Mouse (Mus musculus): Measurements from ENCODE around the gene Cpsf7.
"Not testable (repeated sequence)": the region's sequence is repeated elsewhere in the genome, so short reads cannot be mapped to it uniquely, and the experiment has no call there.

DNA sequence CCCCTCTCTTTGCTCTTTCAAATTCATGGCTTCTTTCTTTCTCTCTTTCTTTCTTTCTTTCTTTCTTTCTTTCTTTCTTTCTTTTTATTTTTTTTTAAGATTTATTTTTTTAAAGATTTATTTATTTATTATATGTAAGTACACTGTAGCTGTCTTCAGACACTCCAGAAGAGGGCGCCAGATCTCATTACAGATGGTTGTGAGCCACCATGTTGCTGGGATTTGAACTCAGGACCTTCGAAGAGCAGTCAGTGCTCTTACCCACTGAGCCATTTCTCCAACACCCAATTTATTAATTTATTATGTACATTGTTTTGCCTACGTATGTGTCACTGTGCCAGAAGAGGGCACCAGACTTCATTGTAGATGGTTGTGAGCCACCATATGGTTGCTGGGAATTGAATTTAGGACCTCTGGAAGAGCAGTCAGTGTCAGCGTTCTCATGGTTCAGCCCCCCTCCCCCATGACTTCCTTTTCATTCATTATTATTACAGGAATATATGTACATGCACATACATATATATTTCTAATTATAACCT is 32.8 kb downstream of the Cpsf7 start:
- TF ChIP-seq E2F4 (IDR thresholded peaks at IDR 0.05; ENCODE audit: insufficient read depth); CEBPB (IDR thresholded peaks at IDR 0.05; ENCODE audit: insufficient read depth, poor library complexity, severe bottlenecking); USF1 (IDR thresholded peaks at IDR 0.05; ENCODE audit: low read depth); MAX (IDR thresholded peaks at IDR 0.05; ENCODE audit: low read depth); POLR2A (IDR thresholded peaks at IDR 0.05; ENCODE audit: insufficient read length, low read depth); TCF12 (IDR thresholded peaks at IDR 0.05; ENCODE audit: insufficient read depth, poor library complexity, severe bottlenecking); TCF3 (IDR thresholded peaks at IDR 0.05; ENCODE audit: insufficient read length, low read depth); POLR2AphosphoS2 (IDR thresholded peaks at IDR 0.05; ENCODE audit: insufficient read length, low read depth); MYOD1 (IDR thresholded peaks at IDR 0.05; ENCODE audit: control insufficient read depth in 1 of 3, insufficient read length in 2 of 3, low read depth in 2 of 3); REST (IDR thresholded peaks at IDR 0.05; ENCODE audit: insufficient read depth, insufficient read length); MYOG (IDR thresholded peaks at IDR 0.05; ENCODE audit: control insufficient read depth in 1 of 3, insufficient read depth in 1 of 3, insufficient read length in 2 of 3, low read depth in 2 of 3): not testable (repeated sequence)
